Mouse (Mus musculus): ENCODE measurements around the gene Gm37240. TPM values are rescaled to one million over a fixed set of nuclear protein-coding genes. Genes with fewer than 3 reads are reported as not detected.

Gm37240 gene
- polyA plus RNA-seq, 1 experiment from 2014 or later = 0.11 TPM

DNA sequence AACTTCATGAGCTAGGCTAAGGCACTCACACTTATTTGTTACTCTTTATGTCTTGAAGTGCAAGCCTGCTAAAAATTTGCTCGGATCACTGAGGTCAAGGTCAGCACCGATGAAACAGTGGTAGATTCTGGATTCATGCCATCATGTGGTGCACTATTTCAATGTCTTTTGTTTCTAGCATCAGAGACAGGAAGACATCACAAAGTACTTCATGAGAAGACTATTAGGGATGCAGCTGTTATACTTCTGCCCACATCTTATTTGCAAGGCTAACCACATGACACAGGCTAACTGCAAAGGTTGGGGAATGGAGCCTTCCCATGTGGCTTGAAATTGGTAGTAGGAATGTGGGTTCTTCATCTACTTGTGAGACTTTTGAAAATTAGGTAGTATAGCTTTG lies 1081.1 kb downstream of the Gm37240 start:
- Histone ChIP-seq H3K4me2 (ENCODE audit: low read length) (no peak overlapping the region), H3K4me1 (ENCODE audit: control insufficient read depth, insufficient read depth, low read length) (no peaks in the 10 kb centered on the region), H3K27me3 (ENCODE audit: control insufficient read depth, insufficient read depth, low read length) (no peaks in the 10 kb centered on the region), H3K9me3 (ENCODE audit: control insufficient read depth, low read length) (no peaks in the 10 kb centered on the region), H3K4me3 (replicated peaks; ENCODE audit: low read depth, low read length) (no peak overlapping the region), H3K27ac (replicated peaks; ENCODE audit: low read depth, low read length) (no peak overlapping the region), H3K36me3 (ENCODE audit: control insufficient read depth, insufficient read depth, low read length) (no peaks in the 10 kb centered on the region), H3K9ac (replicated peaks; ENCODE audit: low read length) (no peak overlapping the region)
- ATAC-seq (ENCODE audit: low FRiP score, low TSS enrichment) (no peak), DNase-seq (no peak)
- WGBS = 83% methylated on average over 2 of the region's 2 CpGs

GRCm38 (mm10) chr3:84804036-84804435 lies 1083.3 kb downstream of the Gm37240 start:
- Histone ChIP-seq H3K9me3 (ENCODE audit: control insufficient read depth, low read length) (no peaks in the 10 kb centered on the region), H3K27me3 (ENCODE audit: control insufficient read depth, insufficient read depth, low read length) (no peaks in the 10 kb centered on the region), H3K27ac (replicated peaks; ENCODE audit: low read depth, low read length) (no peak overlapping the region), H3K36me3 (ENCODE audit: control insufficient read depth, insufficient read depth, low read length) (no peaks in the 10 kb centered on the region), H3K4me3 (replicated peaks; ENCODE audit: low read depth, low read length) (no peak overlapping the region), H3K9ac (replicated peaks; ENCODE audit: low read length) (no peak overlapping the region), H3K4me2 (ENCODE audit: low read length) (no peak overlapping the region), H3K4me1 (ENCODE audit: control insufficient read depth, insufficient read depth, low read length) (no peaks in the 10 kb centered on the region)
- DNase-seq (no peak), ATAC-seq (ENCODE audit: low FRiP score, low TSS enrichment) (no peak)
- 70% methylated on average over 9 of the region's 9 CpGs for WGBS

- H3K4me1 ChIP-seq (ENCODE audit: control insufficient read depth, insufficient read depth, low read length) = no peaks in the 10 kb centered on the region
- no peak overlapping the region for H3K27ac ChIP-seq (replicated peaks; ENCODE audit: low read depth, low read length)
- no peak overlapping the region for H3K4me3 ChIP-seq (replicated peaks; ENCODE audit: low read depth, low read length)
- DNase-seq (no peak), ATAC-seq (ENCODE audit: low FRiP score, low TSS enrichment) (no peak)
- H3K27me3 ChIP-seq (ENCODE audit: control insufficient read depth, insufficient read depth, low read length) = no peaks in the 10 kb centered on the region
- H3K9me3 ChIP-seq (ENCODE audit: control insufficient read depth, low read length) = no peaks in the 10 kb centered on the region
- H3K4me2 ChIP-seq (ENCODE audit: low read length) = no peak overlapping the region
- no peaks in the 10 kb centered on the region for H3K36me3 ChIP-seq (ENCODE audit: control insufficient read depth, insufficient read depth, low read length)
- H3K9ac ChIP-seq (replicated peaks; ENCODE audit: low read length) = no peak overlapping the region
- WGBS = 84% methylated on average over 4 of the region's 4 CpGs
Measured at GRCm38 (mm10) chr3:84787914-84788313, 1099.4 kb downstream of the Gm37240 start.

DNA sequence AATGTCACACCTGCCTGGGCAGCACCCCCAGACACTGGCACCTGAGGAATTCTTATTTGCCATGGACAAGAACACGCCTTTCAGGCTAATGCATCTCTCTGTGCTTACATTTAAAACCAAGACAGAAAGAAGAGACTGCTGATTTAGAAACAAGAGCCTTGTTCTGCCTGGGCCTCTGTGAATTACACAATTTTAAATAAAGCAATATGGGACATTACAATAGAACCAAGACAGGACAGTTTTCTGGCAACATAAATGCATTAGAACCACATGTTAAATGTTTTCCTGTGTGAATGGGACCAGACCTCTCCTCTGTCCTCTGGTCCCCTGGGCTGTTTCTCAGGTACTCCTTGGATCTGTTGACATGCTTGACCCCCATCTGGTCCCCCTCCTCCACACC lies 1111.2 kb downstream of the Gm37240 start:
- H3K27me3 ChIP-seq (ENCODE audit: control insufficient read depth, insufficient read depth, low read length) = no peaks in the 10 kb centered on the region
- WGBS = 85% methylated on average over 1 of the region's 1 CpGs
- H3K4me3 ChIP-seq (replicated peaks; ENCODE audit: low read depth, low read length) = no peak overlapping the region
- H3K36me3 ChIP-seq (ENCODE audit: control insufficient read depth, insufficient read depth, low read length) = no peaks in the 10 kb centered on the region
- H3K9ac ChIP-seq (replicated peaks; ENCODE audit: low read length) = no peak overlapping the region
- no peaks in the 10 kb centered on the region for H3K4me1 ChIP-seq (ENCODE audit: control insufficient read depth, insufficient read depth, low read length)
- DNase-seq (no peak), ATAC-seq (ENCODE audit: low FRiP score, low TSS enrichment) (no peak)
- no peaks in the 10 kb centered on the region for H3K9me3 ChIP-seq (ENCODE audit: control insufficient read depth, low read length)
- H3K4me2 ChIP-seq (ENCODE audit: low read length) = no peak overlapping the region
- no peak overlapping the region for H3K27ac ChIP-seq (replicated peaks; ENCODE audit: low read depth, low read length)

GRCm38 (mm10) chr3:84775577-84775976 lies 1111.7 kb downstream of the Gm37240 start:
- ATAC-seq (ENCODE audit: low FRiP score, low TSS enrichment) (no peak), DNase-seq (no peak)
- Histone ChIP-seq H3K4me3 (replicated peaks; ENCODE audit: low read depth, low read length) (no peak overlapping the region), H3K9me3 (ENCODE audit: control insufficient read depth, low read length) (no peaks in the 10 kb centered on the region), H3K4me1 (ENCODE audit: control insufficient read depth, insufficient read depth, low read length) (no peaks in the 10 kb centered on the region), H3K4me2 (ENCODE audit: low read length) (no peak overlapping the region), H3K9ac (replicated peaks; ENCODE audit: low read length) (no peak overlapping the region), H3K27ac (replicated peaks; ENCODE audit: low read depth, low read length) (no peak overlapping the region), H3K27me3 (ENCODE audit: control insufficient read depth, insufficient read depth, low read length) (no peaks in the 10 kb centered on the region), H3K36me3 (ENCODE audit: control insufficient read depth, insufficient read depth, low read length) (no peaks in the 10 kb centered on the region)
- WGBS = 79% methylated on average over 4 of the region's 4 CpGs

DNA sequence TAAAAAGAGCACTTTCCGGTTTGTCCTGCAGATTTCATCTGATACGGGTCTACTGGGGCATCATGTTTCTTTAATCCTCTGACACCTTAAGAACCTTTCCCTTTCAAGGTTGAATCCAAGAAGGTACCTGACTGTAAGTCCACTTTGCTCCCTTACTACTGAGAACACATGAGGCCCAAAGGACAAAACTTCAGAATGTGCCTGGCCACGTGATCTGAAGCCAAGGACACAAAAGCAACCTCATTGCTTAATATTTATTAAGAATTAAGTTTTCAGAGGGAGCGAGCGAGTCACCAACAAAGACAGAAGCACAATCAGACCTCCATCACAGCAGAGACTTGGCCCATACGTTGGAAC lies 1112.3 kb downstream of the Gm37240 start:
- Histone ChIP-seq H3K4me2 (ENCODE audit: low read length) (no peak overlapping the region), H3K4me3 (replicated peaks; ENCODE audit: low read depth, low read length) (no peak overlapping the region), H3K4me1 (ENCODE audit: control insufficient read depth, insufficient read depth, low read length) (no peaks in the 10 kb centered on the region), H3K9me3 (ENCODE audit: control insufficient read depth, low read length) (no peaks in the 10 kb centered on the region), H3K27ac (replicated peaks; ENCODE audit: low read depth, low read length) (no peak overlapping the region), H3K9ac (replicated peaks; ENCODE audit: low read length) (no peak overlapping the region), H3K36me3 (ENCODE audit: control insufficient read depth, insufficient read depth, low read length) (no peaks in the 10 kb centered on the region), H3K27me3 (ENCODE audit: control insufficient read depth, insufficient read depth, low read length) (no peaks in the 10 kb centered on the region)
- DNase-seq = no peak
- 77% methylated on average over 6 of the region's 6 CpGs for WGBS
- ATAC-seq (ENCODE audit: low FRiP score, low TSS enrichment) = no peak

DNA sequence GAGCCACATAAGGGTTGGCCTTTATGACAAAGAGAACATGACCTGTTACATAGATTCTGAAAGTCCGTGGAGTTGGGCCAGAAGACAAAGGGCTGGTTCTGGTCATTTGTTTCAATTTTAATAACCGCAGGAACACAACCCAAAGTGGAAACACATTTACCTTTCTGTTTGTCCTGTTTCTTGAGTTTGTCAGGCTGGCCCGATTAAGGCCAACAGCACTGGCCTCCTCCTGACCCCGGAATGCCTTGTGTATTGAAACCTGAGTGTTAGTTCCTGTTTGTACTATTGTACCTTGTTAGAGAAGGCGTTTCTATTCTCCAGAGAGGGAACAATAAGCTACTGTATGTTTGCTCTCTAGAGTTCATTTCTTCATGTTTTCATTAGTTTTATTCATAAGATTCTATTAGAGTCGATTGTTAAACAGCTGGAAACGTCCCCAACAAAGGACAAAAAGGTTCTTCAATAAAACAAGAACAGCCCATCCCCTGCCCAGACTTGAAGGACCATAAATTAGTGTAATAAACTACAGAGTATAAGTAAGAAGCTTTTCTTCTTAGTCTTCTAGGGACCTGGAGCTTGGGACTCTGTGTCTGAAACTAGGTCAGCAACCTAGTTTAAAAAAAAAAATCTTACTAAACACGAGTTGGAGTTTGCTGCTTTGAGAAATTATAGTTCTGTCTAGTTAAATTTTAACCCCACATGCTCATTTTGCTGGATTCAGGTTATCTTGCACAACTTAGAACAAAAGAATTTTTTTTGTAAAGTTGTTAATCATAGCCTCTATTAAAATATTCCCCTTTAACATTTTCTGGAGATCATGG lies 1112.9 kb downstream of the Gm37240 start:
- no peaks in the 10 kb centered on the region for H3K27me3 ChIP-seq (ENCODE audit: control insufficient read depth, insufficient read depth, low read length)
- no peak overlapping the region for H3K4me2 ChIP-seq (ENCODE audit: low read length)
- no peaks in the 10 kb centered on the region for H3K4me1 ChIP-seq (ENCODE audit: control insufficient read depth, insufficient read depth, low read length)
- ATAC-seq (ENCODE audit: low FRiP score, low TSS enrichment) (no peak), DNase-seq (no peak)
- H3K27ac ChIP-seq (replicated peaks; ENCODE audit: low read depth, low read length) = no peak overlapping the region
- 74% methylated on average over 8 of the region's 8 CpGs for WGBS
- no peak overlapping the region for H3K9ac ChIP-seq (replicated peaks; ENCODE audit: low read length)
- no peaks in the 10 kb centered on the region for H3K36me3 ChIP-seq (ENCODE audit: control insufficient read depth, insufficient read depth, low read length)
- no peak overlapping the region for H3K4me3 ChIP-seq (replicated peaks; ENCODE audit: low read depth, low read length)
- H3K9me3 ChIP-seq (ENCODE audit: control insufficient read depth, low read length) = no peaks in the 10 kb centered on the region

DNA sequence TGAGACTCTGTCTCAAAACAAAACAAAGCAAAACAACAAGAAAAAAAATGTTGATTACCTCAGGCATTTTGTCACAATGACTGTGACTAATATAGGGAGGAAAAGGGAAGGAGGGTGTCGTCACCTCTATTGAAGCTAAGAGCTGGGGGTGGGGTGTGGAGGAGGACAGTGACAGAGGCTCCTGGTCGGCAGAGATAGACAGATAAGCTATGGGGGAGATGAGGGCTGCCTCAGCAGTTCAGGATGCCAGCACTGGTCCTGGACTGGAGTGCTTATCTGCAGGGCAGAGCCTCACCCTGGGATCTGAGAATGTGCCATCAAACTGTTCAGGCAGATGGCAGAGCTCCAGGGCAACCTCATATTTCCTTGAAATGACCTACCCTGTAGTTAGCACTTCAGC lies 1115.3 kb downstream of the Gm37240 start:
- no peaks in the 10 kb centered on the region for H3K4me1 ChIP-seq (ENCODE audit: control insufficient read depth, insufficient read depth, low read length)
- no peak overlapping the region for H3K9ac ChIP-seq (replicated peaks; ENCODE audit: low read length)
- H3K4me3 ChIP-seq (replicated peaks; ENCODE audit: low read depth, low read length) = no peak overlapping the region
- H3K36me3 ChIP-seq (ENCODE audit: control insufficient read depth, insufficient read depth, low read length) = no peaks in the 10 kb centered on the region
- no peak for DNase-seq
- H3K27ac ChIP-seq (replicated peaks; ENCODE audit: low read depth, low read length) = no peak overlapping the region
- WGBS = 58% methylated on average over 2 of the region's 2 CpGs
- no peak for ATAC-seq (ENCODE audit: low FRiP score, low TSS enrichment)
- H3K4me2 ChIP-seq (ENCODE audit: low read length) = no peak overlapping the region
- H3K27me3 ChIP-seq (ENCODE audit: control insufficient read depth, insufficient read depth, low read length) = no peaks in the 10 kb centered on the region
- H3K9me3 ChIP-seq (ENCODE audit: control insufficient read depth, low read length) = no peaks in the 10 kb centered on the region

DNA sequence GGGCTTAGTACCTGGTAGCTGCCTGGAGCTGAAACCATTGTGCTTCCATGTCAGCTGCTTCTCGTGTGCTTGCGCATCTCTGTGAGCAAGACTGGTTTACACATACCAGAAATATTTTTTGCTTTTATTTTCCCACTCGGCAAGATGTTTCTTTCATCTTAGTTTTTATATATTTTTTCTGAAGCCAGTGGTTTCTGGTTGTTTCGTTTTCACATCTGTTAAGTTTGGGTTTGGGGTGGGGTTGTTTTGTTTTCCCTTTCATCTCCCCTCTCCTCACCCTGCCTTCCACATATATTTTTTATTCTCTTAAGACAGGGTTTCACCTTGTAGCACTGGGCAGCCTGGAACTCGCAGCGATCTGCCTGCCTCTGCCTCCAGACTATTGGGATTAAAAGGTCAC lies 1116.8 kb downstream of the Gm37240 start:
- ATAC-seq (ENCODE audit: low FRiP score, low TSS enrichment) (no peak), DNase-seq (no peak)
- H3K4me1 ChIP-seq (ENCODE audit: control insufficient read depth, insufficient read depth, low read length) = no peaks in the 10 kb centered on the region
- no peaks in the 10 kb centered on the region for H3K27me3 ChIP-seq (ENCODE audit: control insufficient read depth, insufficient read depth, low read length)
- WGBS = 93% methylated on average over 6 of the region's 6 CpGs
- H3K27ac ChIP-seq (replicated peaks; ENCODE audit: low read depth, low read length) = no peak overlapping the region
- H3K9ac ChIP-seq (replicated peaks; ENCODE audit: low read length) = no peak overlapping the region
- no peaks in the 10 kb centered on the region for H3K9me3 ChIP-seq (ENCODE audit: control insufficient read depth, low read length)
- H3K36me3 ChIP-seq (ENCODE audit: control insufficient read depth, insufficient read depth, low read length) = no peaks in the 10 kb centered on the region
- no peak overlapping the region for H3K4me2 ChIP-seq (ENCODE audit: low read length)
- H3K4me3 ChIP-seq (replicated peaks; ENCODE audit: low read depth, low read length) = no peak overlapping the region

All from midbrain, embryonic 14.5 days (tissue).